Mouse (Mus musculus) heart, postnatal 0 days (tissue): ENCODE data around the gene Kdm4b.

Source experiments
- CTCF ChIP-seq: IDR thresholded peaks from 2 replicates; pipeline ENCODE4 v1.5.1; 2016; ENCODE audit warnings: antibody characterized with exemption, control low read depth, low read depth
- EP300 ChIP-seq: IDR thresholded peaks from 2 replicates; pipeline ENCODE4 v1.6.1; 2016; ENCODE audit warnings: antibody characterized with exemption, low read depth

GRCm38 (mm10) chr17:56296201-56296600 lies 29.7 kb upstream of the Kdm4b start:
- TF ChIP-seq CTCF (no peak), EP300 (no peak)
